Mouse (Mus musculus) thymus, adult 2 months (tissue): Measurements from ENCODE around the gene Rnps1. TPM values are rescaled to one million over a fixed set of nuclear protein-coding genes. Genes with fewer than 3 reads are reported as not detected.

ENCODE experiments used
- DNase-seq: peaks from one replicate; pipeline ENCODE4 v3.0.0; 2021
- H3K27ac ChIP-seq: fragments of 200-500 bp; 2 replicates; pipeline ENCODE4 v1.5.1; 2012; ENCODE audit warnings: low read length, control low read depth; ENCODE audit not compliant: control insufficient read depth, insufficient read depth
- H3K27me3 ChIP-seq: fragments of 200-500 bp; 2 replicates; pipeline ENCODE4 v1.6.1; 2012; ENCODE audit warnings: mild to moderate bottlenecking, low read length, moderate library complexity, mixed read lengths; ENCODE audit not compliant: control insufficient read depth, insufficient read depth
- H3K36me3 ChIP-seq: fragments of 200-500 bp; 2 replicates; pipeline ENCODE4 v1.6.1; 2012; ENCODE audit warnings: mild to moderate bottlenecking, low read length, moderate library complexity; ENCODE audit not compliant: control insufficient read depth, insufficient read depth
- H3K4me1 ChIP-seq: fragments of 200-500 bp; replicated peaks from 2 replicates; pipeline ENCODE4 v1.6.1; 2012; ENCODE audit warnings: low read length; ENCODE audit not compliant: control insufficient read depth, insufficient read depth
- H3K4me3 ChIP-seq: fragments of 200-500 bp; 2 replicates; pipeline ENCODE4 v1.5.1; 2012; ENCODE audit warnings: mild to moderate bottlenecking, low read length, control low read depth, moderate library complexity; ENCODE audit not compliant: control insufficient read depth, insufficient read depth
- CTCF ChIP-seq: fragments of 200-500 bp; IDR thresholded peaks from 2 replicates; pipeline ENCODE4 v1.5.1; 2012; ENCODE audit warnings: mild to moderate bottlenecking, control low read depth, low read length, moderate library complexity, borderline replicate concordance; ENCODE audit not compliant: control insufficient read depth, poor library complexity, insufficient read depth; ENCODE audit errors: extremely low read depth
- POLR2A ChIP-seq: fragments of 200-500 bp; IDR thresholded peaks from 2 replicates; pipeline ENCODE4 v1.6.1; 2012; ENCODE audit warnings: mild to moderate bottlenecking, low read length, control low read depth, moderate library complexity; ENCODE audit not compliant: control insufficient read depth, poor library complexity, insufficient read depth; ENCODE audit errors: extremely low read depth
- WGBS: fragments of 180-500 bp; shearing (Covaris S2); methylation state at CpG from one replicate; pipeline ENCODE4 v1.1.7; 2018; 5-methylcytosine and 5-hydroxymethylcytosine counted together
- polyA plus RNA-seq: library from polyadenylated mRNA; depleted of rRNA; stranded (reverse); fragments of >200 nt; gene quantifications from 2 replicates; pipeline ENCODE4 v1.2.3, GENCODE M21; 2012

Rnps1 gene
- polyA plus RNA-seq, 1 experiment: 241 TPM

DNA sequence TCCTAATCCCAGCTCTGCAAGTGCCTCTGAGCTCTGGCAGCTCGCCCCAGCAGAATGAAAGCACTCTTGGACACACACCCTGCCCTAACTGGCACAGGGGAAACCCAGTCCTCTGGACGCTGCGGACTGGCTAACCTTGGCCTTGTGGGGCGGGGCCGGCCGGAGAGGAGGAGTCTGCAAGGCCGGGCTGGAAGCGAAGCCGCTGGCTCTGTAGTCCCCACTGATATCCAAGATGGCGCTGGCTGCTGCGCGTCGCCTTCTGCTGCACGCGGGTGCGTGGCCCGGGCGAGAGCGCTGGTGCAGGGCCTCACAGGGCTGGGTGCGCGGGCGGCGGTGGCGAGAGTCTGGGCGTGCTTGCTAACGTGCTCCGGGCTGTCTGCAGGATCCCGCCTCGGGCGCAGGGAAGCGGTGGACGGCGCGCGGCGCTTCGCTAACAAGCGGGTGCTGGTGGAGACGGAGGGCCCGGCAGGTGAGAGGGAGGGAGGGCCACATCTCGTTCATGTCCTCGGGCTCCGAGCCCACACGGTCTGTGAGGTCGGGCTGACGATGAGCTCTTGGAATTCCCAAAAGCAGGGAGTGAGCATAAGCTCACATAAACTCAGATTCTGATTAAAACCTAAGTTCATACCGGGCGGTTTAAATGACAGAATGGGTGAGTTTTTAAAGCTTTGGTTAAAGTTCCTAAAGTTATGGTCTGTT, 12.3 kb downstream of the Rnps1 start, which contains the start of gene Eci1:
Eci1 (plus strand) TSS at position 171 of the 699 bp plus-strand sequence.
- Histone ChIP-seq H3K27me3 (no peaks in the 10 kb centered on the region), H3K4me1 (peaks cover 7% of the 10 kb centered on the region; the same call in 1 of the 2 replicates), H3K4me3 (peak within 1 kb of the TSS; percentile 51), H3K36me3 (peaks cover 33% of the 10 kb centered on the region), H3K27ac (no peak within 1 kb of the TSS)
- WGBS: 3% methylated on average over 48 of the region's 48 CpGs
- DNase-seq: peak; percentile 65
- no peak for TF ChIP-seq CTCF
- TF ChIP-seq POLR2A: 0 out of 2 replicates have a peak, but pooled peaks have one; percentile 33

DNA sequence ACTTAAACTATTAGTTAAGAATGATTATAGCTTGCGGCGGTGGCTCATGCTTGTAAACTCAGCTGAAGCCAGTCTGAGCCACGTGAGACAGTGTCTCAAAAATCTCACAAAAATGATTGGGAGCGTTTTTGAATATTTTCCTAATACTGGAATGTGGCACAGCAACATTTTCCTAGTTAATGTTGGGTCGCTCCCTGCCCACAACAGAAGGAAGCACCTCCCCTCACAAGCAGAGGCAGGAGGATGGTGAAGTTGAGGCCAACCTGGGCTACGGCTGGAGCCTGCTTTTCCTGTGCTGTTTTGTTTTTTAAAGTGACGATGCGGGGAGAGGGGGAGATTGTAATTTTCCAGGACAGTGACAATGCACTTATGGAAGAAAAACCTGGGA, 12.8 kb downstream of the Rnps1 start:
- H3K27ac ChIP-seq: no peak overlapping the region
- no peak for DNase-seq
- 23% methylated on average over 8 of the region's 8 CpGs for WGBS

DNA sequence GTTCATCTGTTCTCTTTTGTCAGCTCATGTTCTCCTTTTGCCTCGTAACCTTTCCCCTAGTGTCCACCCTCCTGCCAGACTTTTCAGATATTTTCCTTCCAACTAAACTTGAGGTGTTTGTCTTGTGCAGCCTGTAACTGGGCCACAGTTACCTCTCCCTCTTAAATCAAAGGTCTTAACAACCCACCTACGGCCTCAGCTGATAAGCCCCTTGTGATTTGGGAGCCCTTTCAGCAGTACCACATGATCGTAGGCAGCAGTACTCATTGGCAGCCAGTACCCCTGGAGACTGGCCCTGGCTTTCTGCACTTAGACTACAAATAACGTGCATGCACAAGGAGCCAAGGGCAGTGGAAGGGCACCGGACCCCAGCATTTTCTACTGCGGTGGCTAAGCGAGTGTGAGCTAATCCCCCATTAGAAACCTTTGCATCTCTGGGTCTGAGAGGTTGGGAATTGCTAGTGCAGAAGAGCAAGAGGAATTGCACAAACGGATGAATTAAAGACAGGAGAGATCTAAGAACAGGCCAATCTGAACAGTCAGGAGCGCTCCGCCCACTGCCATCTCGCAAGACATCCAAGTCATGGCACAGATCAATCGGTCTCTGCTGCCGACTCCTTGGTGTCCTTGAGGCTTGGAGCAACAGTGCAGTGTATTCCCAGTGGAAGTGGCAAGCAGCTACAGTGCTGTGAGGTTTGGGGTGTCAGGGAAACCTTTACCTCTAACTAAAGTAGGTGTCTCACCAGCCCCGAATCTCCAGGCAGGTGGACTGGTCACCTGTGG, 15.0 kb downstream of the Rnps1 start:
- Histone ChIP-seq H3K4me3 (no peak overlapping the region), H3K27ac (no peak overlapping the region), H3K36me3 (peaks cover 6% of the 10 kb centered on the region), H3K4me1 (peaks cover 9% of the 10 kb centered on the region; the same call in 1 of the 2 replicates), H3K27me3 (no peaks in the 10 kb centered on the region)
- TF ChIP-seq POLR2A: no peak
- TF ChIP-seq CTCF: no peak
- 98% methylated on average over 14 of the region's 14 CpGs for WGBS
- DNase-seq: no peak

More for the DNA sequence above, 12.8 kb downstream of the Rnps1 start:
- Histone ChIP-seq H3K27me3 (no peaks in the 10 kb centered on the region), H3K4me1 (peaks cover 7% of the 10 kb centered on the region; the same call in 1 of the 2 replicates), H3K4me3 (no peak overlapping the region), H3K36me3 (peaks cover 27% of the 10 kb centered on the region)
- TF ChIP-seq POLR2A (no peak), CTCF (no peak)

DNA sequence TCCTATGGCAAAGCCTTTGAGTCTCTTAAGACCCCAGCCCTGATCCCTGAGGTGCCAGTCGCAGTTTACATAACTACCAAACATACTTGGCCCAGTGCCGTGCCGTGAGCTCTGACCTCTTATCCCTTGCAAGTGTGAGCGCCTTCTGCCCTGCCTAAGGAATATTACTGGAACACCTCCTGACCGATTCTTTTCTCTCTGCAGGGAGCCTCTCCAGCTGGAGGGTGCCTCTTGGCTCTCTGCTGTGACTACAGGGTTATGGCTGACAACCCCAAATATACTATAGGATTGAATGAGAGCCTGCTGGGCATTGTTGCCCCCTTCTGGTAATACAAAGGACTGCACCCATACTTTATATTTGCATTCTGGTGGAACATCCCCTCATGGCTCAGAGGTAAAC, 22.7 kb downstream of the Rnps1 start:
- 0 out of 2 replicates have a peak, but pooled peaks cover 2% of the 10 kb centered on the region for H3K4me1 ChIP-seq
- H3K27me3 ChIP-seq: no peaks in the 10 kb centered on the region
- H3K27ac ChIP-seq: no peak overlapping the region
- 0 out of 2 replicates have a peak, but pooled peaks cover 3% of the 10 kb centered on the region for H3K36me3 ChIP-seq
- TF ChIP-seq POLR2A (no peak), CTCF (no peak)
- DNase-seq: peak; percentile 49
- no peak overlapping the region for H3K4me3 ChIP-seq
- 88% methylated on average over 5 of the region's 5 CpGs for WGBS

DNA sequence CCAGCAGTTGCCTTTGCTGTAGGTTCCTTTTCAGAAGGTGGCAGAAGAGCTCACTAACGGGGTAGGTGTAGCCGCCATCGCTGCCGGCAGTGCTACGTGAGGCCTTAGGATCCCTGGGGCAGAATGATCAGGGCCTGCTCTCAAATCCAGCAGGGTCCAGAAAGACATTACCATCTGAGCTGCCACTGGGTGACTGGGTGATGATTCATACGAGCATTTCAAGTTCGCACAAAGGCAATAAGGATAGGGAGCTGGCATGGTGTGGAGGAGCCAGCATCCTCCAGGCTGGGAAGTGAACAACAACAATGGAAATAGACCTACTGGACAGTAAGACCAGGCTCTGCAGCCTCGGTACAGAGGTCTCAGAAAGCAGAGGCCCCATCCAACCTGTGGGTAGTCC, 26.0 kb downstream of the Rnps1 start:
- Histone ChIP-seq H3K27me3 (no peaks in the 10 kb centered on the region), H3K4me1 (no peaks in the 10 kb centered on the region), H3K36me3 (peaks cover 20% of the 10 kb centered on the region), H3K4me3 (no peak overlapping the region), H3K27ac (no peak overlapping the region)
- WGBS: 97% methylated on average over 8 of the region's 8 CpGs
- TF ChIP-seq POLR2A: no peak
- TF ChIP-seq CTCF: no peak
- DNase-seq: no peak

DNA sequence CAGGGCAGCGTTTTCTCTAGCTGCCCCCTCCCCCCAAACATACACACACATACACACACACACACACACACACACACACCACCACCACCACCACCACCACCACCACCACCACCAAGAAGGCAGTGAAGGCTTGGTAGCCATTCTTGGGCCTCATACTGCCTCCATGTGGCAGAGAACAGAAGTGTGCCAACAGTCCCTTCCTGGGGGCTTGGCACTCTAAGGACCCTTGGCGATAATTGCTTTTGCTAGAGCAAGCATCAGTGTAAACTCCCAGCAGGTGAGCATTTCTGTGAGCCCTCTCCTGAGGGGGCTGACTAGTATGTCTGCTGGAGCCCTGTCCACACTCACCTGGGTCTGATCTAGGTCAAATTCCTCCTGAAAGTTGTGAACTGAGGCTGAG, 26.8 kb downstream of the Rnps1 start:
- peaks cover 27% of the 10 kb centered on the region for H3K36me3 ChIP-seq
- TF ChIP-seq CTCF: no peak
- TF ChIP-seq POLR2A: no peak
- H3K4me3 ChIP-seq: no peak overlapping the region
- DNase-seq: peak; percentile 19
- no peak overlapping the region for H3K27ac ChIP-seq
- no peaks in the 10 kb centered on the region for H3K4me1 ChIP-seq
- 81% methylated on average over 2 of the region's 2 CpGs for WGBS
- H3K27me3 ChIP-seq: no peaks in the 10 kb centered on the region
